7 mouse cellular contexts compared by ENCODE assay signal in the genomic region with DNA sequence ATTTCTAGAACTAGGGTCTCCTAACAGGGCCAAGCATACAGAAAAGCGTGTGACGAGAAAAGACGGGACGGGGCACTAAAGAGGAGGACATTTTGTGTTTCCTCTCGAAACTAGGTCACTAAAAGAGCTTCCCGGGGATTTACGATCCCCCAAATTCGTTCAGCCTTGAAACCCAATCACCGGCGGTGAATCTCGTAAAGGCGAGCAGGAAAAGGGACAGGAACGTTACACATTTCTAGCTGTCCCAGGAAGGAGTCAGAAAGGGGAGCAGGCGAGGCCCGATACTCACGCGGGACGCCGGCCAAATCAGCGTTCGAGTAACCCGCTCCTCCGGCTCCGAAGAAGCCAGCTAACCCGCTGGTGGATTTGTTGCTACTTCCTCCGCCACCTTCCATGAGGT. TPM values are rescaled to one million over a fixed set of nuclear protein-coding genes. Genes with fewer than 3 reads are reported as not detected.
DNase-seq lines count a peak whose midpoint lies in the region; ATAC-seq and TF ChIP-seq lines count a peak whose summit lies in the region.

No protein-coding gene starts in this region.

- H3K9ac ChIP-seq in forebrain, embryonic 16.5 days (replicated peaks; ENCODE audit: low read depth, low read length): peak overlapping the region; percentile 54
- peak overlapping the region; percentile 95 for H3K9ac ChIP-seq in liver, postnatal 0 days (replicated peaks)
- H3K9ac ChIP-seq in stomach, embryonic 16.5 days (ENCODE audit: low read length): peak overlapping the region; percentile 80

- H3K9me3 ChIP-seq in forebrain, embryonic 16.5 days (ENCODE audit: control insufficient read depth, low read length): no peaks in the 10 kb centered on the region
- H3K9me3 ChIP-seq in liver, postnatal 0 days (ENCODE audit: low read length): no peaks in the 10 kb centered on the region
- H3K9me3 ChIP-seq in stomach, embryonic 16.5 days (replicated peaks; ENCODE audit: control insufficient read depth, low read length): 0 out of 2 replicates have a peak, but pooled peaks cover 6% of the 10 kb centered on the region

- H3K36me3 ChIP-seq in forebrain, embryonic 16.5 days (ENCODE audit: control insufficient read depth, insufficient read depth): peaks cover 10% of the 10 kb centered on the region
- peaks cover 28% of the 10 kb centered on the region for H3K36me3 ChIP-seq in liver, postnatal 0 days (replicated peaks; ENCODE audit: insufficient read depth, low read length)
- H3K36me3 ChIP-seq in stomach, embryonic 16.5 days (ENCODE audit: control insufficient read depth, insufficient read depth, low read length): peaks cover 10% of the 10 kb centered on the region

- H3K4me2 ChIP-seq in forebrain, embryonic 16.5 days (ENCODE audit: low read length): peak overlapping the region; percentile 87
- H3K4me2 ChIP-seq in liver, postnatal 0 days (ENCODE audit: low read depth, low read length): peak overlapping the region; percentile 85
- peak overlapping the region; percentile 73 for H3K4me2 ChIP-seq in stomach, embryonic 16.5 days (ENCODE audit: low read depth, low read length)

- no peak overlapping the region for H3K27ac ChIP-seq in forebrain, embryonic 16.5 days (ENCODE audit: low read length)
- peak overlapping the region; percentile 78 for H3K27ac ChIP-seq in liver, postnatal 0 days (ENCODE audit: low read depth)
- peak overlapping the region; percentile 76 for H3K27ac ChIP-seq in stomach, embryonic 16.5 days (ENCODE audit: low read length)

- H3K27me3 ChIP-seq in forebrain, embryonic 16.5 days (replicated peaks; ENCODE audit: control insufficient read depth, insufficient read depth, low read length): no peaks in the 10 kb centered on the region
- H3K27me3 ChIP-seq in liver, postnatal 0 days (ENCODE audit: insufficient read depth, low read length): no peaks in the 10 kb centered on the region
- H3K27me3 ChIP-seq in stomach, embryonic 16.5 days (ENCODE audit: control insufficient read depth, insufficient read depth, low read length): no peaks in the 10 kb centered on the region

- H3K4me1 ChIP-seq in forebrain, embryonic 16.5 days (replicated peaks; ENCODE audit: control insufficient read depth, insufficient read depth, low read length): peaks cover 22% of the 10 kb centered on the region
- H3K4me1 ChIP-seq in liver, postnatal 0 days (ENCODE audit: insufficient read depth): peaks cover 18% of the 10 kb centered on the region
- H3K4me1 ChIP-seq in stomach, embryonic 16.5 days (ENCODE audit: control insufficient read depth, insufficient read depth, low read length): peaks cover 16% of the 10 kb centered on the region

- peak; percentile 50 for DNase-seq in ovary, postnatal 14 days (ENCODE audit: low spot score)
- no peak for DNase-seq in ovary, postnatal 10 days (ENCODE audit: low spot score)
- DNase-seq in brain, adult 2 months (ENCODE audit: low read depth, low spot score): peak; percentile 18
- DNase-seq in liver, postnatal 0 days: peak; percentile 62
- no peak for DNase-seq in spleen, adult 18-20 months

- no peak for TF ChIP-seq EP300 in liver, postnatal 0 days (IDR thresholded peaks at IDR 0.05; ENCODE audit: low read depth)

- peak overlapping the region; percentile 94 for H3K4me3 ChIP-seq in forebrain, embryonic 16.5 days (replicated peaks; ENCODE audit: low read length)
- H3K4me3 ChIP-seq in liver, postnatal 0 days (ENCODE audit: low read depth, low read length): peak overlapping the region; percentile 90
- peak overlapping the region; percentile 98 for H3K4me3 ChIP-seq in stomach, embryonic 16.5 days (replicated peaks; ENCODE audit: low read length)

- WGBS in forebrain, embryonic 16.5 days: under 1% methylated on average over 22 of the region's 26 CpGs
- WGBS in liver, postnatal 0 days (ENCODE audit: insufficient replicate concordance): under 1% methylated on average over 25 of the region's 26 CpGs
- WGBS in stomach, embryonic 16.5 days: under 1% methylated on average over 26 of the region's 26 CpGs

- ATAC-seq in forebrain, embryonic 16.5 days: peak; percentile 15; the same call in 1 of the 2 replicates
- peak; percentile 52 for ATAC-seq in liver, postnatal 0 days
- peak; percentile 54; the same call in 1 of the 2 replicates for ATAC-seq in stomach, embryonic 16.5 days (ENCODE audit: insufficient read depth, low FRiP score)

- TF ChIP-seq CTCF in liver, postnatal 0 days (IDR thresholded peaks at IDR 0.05; ENCODE audit: low read depth): no peak

RNA-seq across cellular contexts. Expression of gene Timm23, which starts 0.3 kb away (rescaled TPM):
- polyA plus RNA-seq in forebrain, embryonic 16.5 days (2015; fragmentation: Nextera tagmentation; extraction: Ambion mirVana): 221 and 229 TPM in 2 replicates
- polyA plus RNA-seq in liver, postnatal 0 days (2015; fragmentation: Nextera tagmentation; extraction: Ambion mirVana): 211 and 219 TPM in 2 replicates
- 218 and 251 TPM in 2 replicates for polyA plus RNA-seq in stomach, embryonic 16.5 days (2015; fragmentation: Nextera tagmentation; extraction: Ambion mirVana)

RNA-seq across cellular contexts. Expression of gene Parg, which starts 0.4 kb away (rescaled TPM):
- 40.7 and 44.2 TPM in 2 replicates for polyA plus RNA-seq in forebrain, embryonic 16.5 days (2015; fragmentation: Nextera tagmentation; extraction: Ambion mirVana)
- polyA plus RNA-seq in liver, postnatal 0 days (2015; fragmentation: Nextera tagmentation; extraction: Ambion mirVana): 7.0 and 7.4 TPM in 2 replicates
- polyA plus RNA-seq in stomach, embryonic 16.5 days (2015; fragmentation: Nextera tagmentation; extraction: Ambion mirVana): 29.1 and 30.0 TPM in 2 replicates

RNA-seq across cellular contexts. Expression of gene Ncoa4, which starts 41.7 kb away (rescaled TPM):
- polyA plus RNA-seq in forebrain, embryonic 16.5 days (2015; fragmentation: Nextera tagmentation; extraction: Ambion mirVana): 115 and 132 TPM in 2 replicates
- 126 and 141 TPM in 2 replicates for polyA plus RNA-seq in liver, postnatal 0 days (2015; fragmentation: Nextera tagmentation; extraction: Ambion mirVana)
- polyA plus RNA-seq in stomach, embryonic 16.5 days (2015; fragmentation: Nextera tagmentation; extraction: Ambion mirVana): 145 and 150 TPM in 2 replicates

RNA-seq across cellular contexts. Expression of gene Msmb, which starts 59.5 kb away (rescaled TPM):
- not detected in 2 replicates for polyA plus RNA-seq in forebrain, embryonic 16.5 days (2015; fragmentation: Nextera tagmentation; extraction: Ambion mirVana)
- polyA plus RNA-seq in liver, postnatal 0 days (2015; fragmentation: Nextera tagmentation; extraction: Ambion mirVana): 0.22 and 0.44 TPM in 2 replicates
- not detected in 2 replicates for polyA plus RNA-seq in stomach, embryonic 16.5 days (2015; fragmentation: Nextera tagmentation; extraction: Ambion mirVana)

Comparison
In these comparisons a context has a peak if more than half of its experiments do, and no peak if none do; other contexts are left out.
1. DNase-seq: peak in ovary, postnatal 14 days (single experiment), brain, adult 2 months (single experiment) and liver, postnatal 0 days (single experiment); none in ovary, postnatal 10 days (single experiment) and spleen, adult 18-20 months (0 of 2).
2. Peak in every context shown above with its lines, with median percentiles within 50 percentile points of each other: ATAC-seq, H3K4me2 ChIP-seq, H3K4me3 ChIP-seq and H3K9ac ChIP-seq.